Mouse (Mus musculus) megakaryocyte, embryonic 14.5 days (primary cell): Measurements from ENCODE around the gene Esr1.

Source experiments
- FLI1 ChIP-seq: IDR thresholded peaks from 2 replicates; pipeline ENCODE4 v1.6.1; 2012; ENCODE audit warnings: low read length, inconsistent platforms, mixed read lengths
- GATA1 ChIP-seq: IDR thresholded peaks from 3 replicates; pipeline ENCODE4 v1.6.1; 2012; ENCODE audit warnings: mixed read lengths, low read length, inconsistent platforms, borderline replicate concordance

DNA sequence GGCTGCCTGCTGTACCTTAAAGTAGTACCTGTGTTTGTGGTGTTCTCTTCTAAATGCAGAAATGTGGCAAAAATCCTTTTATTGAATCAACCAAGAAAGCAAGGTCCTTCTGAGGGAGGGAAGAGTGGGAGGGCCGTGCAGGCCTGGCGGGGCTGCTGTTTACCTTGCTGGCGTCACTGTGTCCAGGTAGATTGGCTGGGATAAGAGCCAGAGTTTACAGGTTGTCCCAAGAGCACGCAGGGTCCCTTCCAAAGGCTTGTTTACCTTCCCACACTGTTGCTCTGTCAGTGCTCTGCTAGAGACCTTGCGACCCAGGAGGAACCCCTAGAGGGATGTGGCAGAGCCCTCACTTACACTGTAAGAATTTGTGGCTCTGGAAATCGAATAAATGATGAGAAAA, 13.9 kb downstream of the Esr1 start:
- TF ChIP-seq GATA1 (no peak), FLI1 (no peak)
